Mouse (Mus musculus) embryonic fibroblast, embryonic 13.5 days (primary cell): ENCODE measurements around the gene Ndufv1.

Source experiments
- CTCF ChIP-seq: IDR thresholded peaks from 2 replicates; pipeline ENCODE4 v1.5.1; 2011; ENCODE audit warnings: mild to moderate bottlenecking, control low read depth, low read length, moderate library complexity, borderline replicate concordance; ENCODE audit not compliant: insufficient read depth
- POLR2A ChIP-seq: IDR thresholded peaks from 2 replicates; pipeline ENCODE4 v1.6.1; 2011; ENCODE audit warnings: low read depth, mild to moderate bottlenecking, control low read depth, low read length, moderate library complexity

- TF ChIP-seq CTCF = no peak
- no peak for TF ChIP-seq POLR2A
These were observed 20.6 kb downstream of the Ndufv1 start for GRCm38 (mm10) chr19:3991966-3992365.
